Mouse (Mus musculus): Measurements from ENCODE around the gene Olfr711. TPM values are rescaled to one million over a fixed set of nuclear protein-coding genes. Genes with fewer than 3 reads are reported as not detected.
"Not testable (repeated sequence)": the region's sequence is repeated elsewhere in the genome, so short reads cannot be mapped to it uniquely, and the experiment has no call there.

The Olfr711 gene
- polyA plus RNA-seq, 1 experiment from 2014 or later: not detected

DNA sequence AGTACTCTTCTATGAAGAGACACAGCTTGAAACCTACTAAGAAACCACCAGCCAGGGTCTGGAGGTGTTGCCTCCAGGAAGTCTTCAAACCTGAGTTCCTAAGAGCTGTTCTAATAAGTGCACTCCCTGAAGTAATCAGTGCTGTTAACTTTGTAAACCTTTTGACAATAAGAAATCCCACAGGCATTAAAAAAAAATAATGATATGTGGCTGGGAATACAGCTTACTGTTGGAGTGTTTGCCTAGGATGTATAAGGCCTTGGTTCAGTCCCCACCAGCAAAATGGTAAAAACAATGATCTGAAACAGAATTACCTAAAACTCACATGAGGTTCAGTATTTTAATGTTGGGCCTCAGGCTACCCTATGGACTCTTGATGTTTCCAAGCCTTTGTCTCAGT, 43.1 kb downstream of the Olfr711 start, which contains the start of gene Olfr709-ps1:
TSS of gene Olfr709-ps1 (minus strand) at position 101 of the 400 bp plus-strand sequence.
- DNase-seq: no peak
- ATAC-seq (ENCODE audit: insufficient read depth): no peak
- Histone ChIP-seq H3K4me3 (ENCODE audit: low read depth, low read length) (no peak within 1 kb of the TSS), H3K9ac (no peak within 1 kb of the TSS), H3K27ac (ENCODE audit: low read depth) (no peak within 1 kb of the TSS), H3K27me3 (ENCODE audit: insufficient read depth, low read length) (no peaks in the 10 kb centered on the region), H3K36me3 (ENCODE audit: insufficient read depth) (no peaks in the 10 kb centered on the region), H3K4me1 (ENCODE audit: insufficient read depth) (no peaks in the 10 kb centered on the region), H3K4me2 (no peak within 1 kb of the TSS), H3K9me3 (ENCODE audit: low read depth, low read length) (no peaks in the 10 kb centered on the region)
- no peak for TF ChIP-seq CTCF (IDR thresholded peaks at IDR 0.05; ENCODE audit: low read depth)

DNA sequence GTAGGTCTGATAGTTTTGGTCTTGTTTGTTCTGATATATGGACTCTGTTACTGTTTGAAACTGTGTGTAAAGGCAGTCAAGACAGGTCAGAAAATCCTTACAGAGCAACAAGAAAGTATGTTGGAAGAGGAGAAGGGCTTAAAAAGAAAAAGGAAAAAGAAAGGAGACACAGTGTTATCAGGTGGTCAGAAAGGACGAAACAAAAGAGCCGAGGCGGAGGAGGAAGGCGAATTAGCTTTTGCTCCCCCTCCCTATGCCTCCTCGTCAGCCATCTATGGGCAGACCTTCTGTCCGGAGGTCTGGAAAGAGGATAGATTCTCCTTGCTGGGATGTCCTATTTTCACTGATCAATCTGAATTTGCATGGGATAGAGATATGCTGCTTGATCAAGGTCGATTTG, 54.3 kb downstream of the Olfr711 start:
- not testable (repeated sequence) for H3K4me1 ChIP-seq (ENCODE audit: insufficient read depth); H3K9ac ChIP-seq; H3K27ac ChIP-seq (ENCODE audit: low read depth); ATAC-seq (ENCODE audit: insufficient read depth); DNase-seq; H3K36me3 ChIP-seq (ENCODE audit: insufficient read depth); H3K9me3 ChIP-seq (ENCODE audit: low read depth, low read length); H3K4me3 ChIP-seq (ENCODE audit: low read depth, low read length); H3K27me3 ChIP-seq (ENCODE audit: insufficient read depth, low read length); H3K4me2 ChIP-seq
- WGBS: 84% methylated on average over 7 of the region's 7 CpGs

Other genes with a start within 250 kb of the Olfr711 start
- not detected in 2 replicates for gene Olfr697, start 233.0 kb downstream of the Olfr711 start, polyA plus RNA-seq (2014; fragmentation: Nextera tagmentation; extraction: Ambion mirVana)
- not detected in 2 replicates for gene Olfr698, start 220.1 kb downstream of the Olfr711 start, polyA plus RNA-seq (2014; fragmentation: Nextera tagmentation; extraction: Ambion mirVana)
- gene Olfr699, start 182.3 kb downstream of the Olfr711 start, polyA plus RNA-seq (2014; fragmentation: Nextera tagmentation; extraction: Ambion mirVana): not detected in 2 replicates
- not detected in 2 replicates for gene Olfr700, start 166.6 kb downstream of the Olfr711 start, polyA plus RNA-seq (2014; fragmentation: Nextera tagmentation; extraction: Ambion mirVana)
- not detected in 2 replicates for gene Olfr701, start 161.3 kb downstream of the Olfr711 start, polyA plus RNA-seq (2014; fragmentation: Nextera tagmentation; extraction: Ambion mirVana)
- gene Olfr702, start 141.6 kb downstream of the Olfr711 start, polyA plus RNA-seq (2014; fragmentation: Nextera tagmentation; extraction: Ambion mirVana): not detected in 2 replicates
- gene Olfr703, start 132.1 kb downstream of the Olfr711 start, polyA plus RNA-seq (2014; fragmentation: Nextera tagmentation; extraction: Ambion mirVana): not detected in 2 replicates
- not detected in 2 replicates for gene Olfr704, start 112.3 kb downstream of the Olfr711 start, polyA plus RNA-seq (2014; fragmentation: Nextera tagmentation; extraction: Ambion mirVana)
- not detected in 2 replicates for gene Olfr705, start 98.6 kb downstream of the Olfr711 start, polyA plus RNA-seq (2014; fragmentation: Nextera tagmentation; extraction: Ambion mirVana)
- gene Olfr706, start 87.3 kb downstream of the Olfr711 start, polyA plus RNA-seq (2014; fragmentation: Nextera tagmentation; extraction: Ambion mirVana): not detected in 2 replicates
- gene Olfr707, start 74.2 kb downstream of the Olfr711 start, polyA plus RNA-seq (2014; fragmentation: Nextera tagmentation; extraction: Ambion mirVana): not detected in 2 replicates
- not detected in 2 replicates for gene Olfr1532-ps1, start 67.5 kb downstream of the Olfr711 start, polyA plus RNA-seq (2014; fragmentation: Nextera tagmentation; extraction: Ambion mirVana)
- gene Olfr709-ps1, start 43.2 kb downstream of the Olfr711 start, polyA plus RNA-seq (2014; fragmentation: Nextera tagmentation; extraction: Ambion mirVana): not detected in 2 replicates
- gene Olfr710, start 27.1 kb downstream of the Olfr711 start, polyA plus RNA-seq (2014; fragmentation: Nextera tagmentation; extraction: Ambion mirVana): not detected in 2 replicates
- gene Olfr6, start 11.5 kb downstream of the Olfr711 start, polyA plus RNA-seq (2014; fragmentation: Nextera tagmentation; extraction: Ambion mirVana): not detected in 2 replicates
- not detected in 2 replicates for gene Olfr2, start 30.6 kb upstream of the Olfr711 start, polyA plus RNA-seq (2014; fragmentation: Nextera tagmentation; extraction: Ambion mirVana)
- not detected in 2 replicates for gene Olfr713, start 55.7 kb upstream of the Olfr711 start, polyA plus RNA-seq (2014; fragmentation: Nextera tagmentation; extraction: Ambion mirVana)
- gene Olfr714, start 95.5 kb upstream of the Olfr711 start, polyA plus RNA-seq (2014; fragmentation: Nextera tagmentation; extraction: Ambion mirVana): not detected in 2 replicates
- gene Olfr17, start 117.8 kb upstream of the Olfr711 start, polyA plus RNA-seq (2014; fragmentation: Nextera tagmentation; extraction: Ambion mirVana): not detected in 2 replicates
- gene Olfr715b, start 134.9 kb upstream of the Olfr711 start, polyA plus RNA-seq (2014; fragmentation: Nextera tagmentation; extraction: Ambion mirVana): not detected in 2 replicates
- gene Olfr715, start 155.6 kb upstream of the Olfr711 start, polyA plus RNA-seq (2014; fragmentation: Nextera tagmentation; extraction: Ambion mirVana): not detected in 2 replicates
- not detected in 2 replicates for gene Olfr716, start 162.9 kb upstream of the Olfr711 start, polyA plus RNA-seq (2014; fragmentation: Nextera tagmentation; extraction: Ambion mirVana)
- not detected in 2 replicates for gene Nlrp14, start 191.5 kb upstream of the Olfr711 start, polyA plus RNA-seq (2014; fragmentation: Nextera tagmentation; extraction: Ambion mirVana)
- not detected in 2 replicates for gene Rbmxl2, start 234.0 kb upstream of the Olfr711 start, polyA plus RNA-seq (2014; fragmentation: Nextera tagmentation; extraction: Ambion mirVana)